Mouse (Mus musculus): ENCODE results near the gene Nfia.

Gene Nfia

GRCm38 (mm10) chr4:97914761-97915160, 142.2 kb downstream of the Nfia start:
- peak; percentile 81 for DNase-seq

GRCm38 (mm10) chr4:97917568-97917967, 145.0 kb downstream of the Nfia start:
- peak; percentile 85 for DNase-seq

GRCm38 (mm10) chr4:97918675-97919074, 146.1 kb downstream of the Nfia start:
- DNase-seq: peak; percentile 84

- no peak for DNase-seq
Measured at GRCm38 (mm10) chr4:97919773-97920172, 147.2 kb downstream of the Nfia start.

GRCm38 (mm10) chr4:97920287-97921079, 147.9 kb downstream of the Nfia start:
- DNase-seq: peak; percentile 97

DNA sequence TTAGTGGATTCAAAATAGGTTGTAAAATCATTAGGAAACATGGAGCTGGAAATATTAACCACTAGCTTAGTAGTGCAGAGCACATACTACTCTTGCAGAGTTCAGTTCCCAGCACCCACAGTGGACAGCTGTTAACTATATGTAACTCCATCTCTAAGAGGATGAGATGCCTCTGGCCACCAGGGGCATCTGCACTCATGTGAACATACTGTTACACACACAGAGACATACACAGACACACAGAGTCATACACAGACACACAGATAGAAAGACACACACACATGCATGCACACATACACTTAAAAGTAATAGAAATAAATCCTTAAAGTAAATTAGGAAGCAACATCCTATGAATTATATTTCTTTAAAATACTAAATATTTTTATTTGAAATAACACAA, 149.1 kb downstream of the Nfia start:
- DNase-seq: peak; percentile 64

DNA sequence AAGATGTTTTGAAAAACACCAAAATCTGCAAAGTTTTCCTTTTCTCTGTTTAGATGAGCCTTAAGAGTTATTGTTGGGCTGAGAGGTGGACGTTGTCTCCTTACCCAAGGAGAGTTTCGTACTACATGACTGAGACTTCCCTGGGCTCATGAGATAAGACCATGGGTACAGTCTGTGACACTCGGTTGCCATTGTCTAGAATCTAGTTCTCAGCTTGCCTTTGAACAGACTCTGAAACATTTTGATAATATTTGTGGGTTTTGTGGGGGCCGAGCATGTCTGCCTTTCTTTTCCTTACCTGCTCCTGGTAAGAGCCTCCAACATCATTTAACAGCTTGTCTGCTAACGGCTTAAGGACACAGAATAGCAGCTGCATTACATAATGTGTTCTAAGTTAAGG, 150.7 kb downstream of the Nfia start:
- peak; percentile 77 for DNase-seq

- DNase-seq: peak; percentile 99
Measured at GRCm38 (mm10) chr4:97923876-97924316, 151.4 kb downstream of the Nfia start.

DNA sequence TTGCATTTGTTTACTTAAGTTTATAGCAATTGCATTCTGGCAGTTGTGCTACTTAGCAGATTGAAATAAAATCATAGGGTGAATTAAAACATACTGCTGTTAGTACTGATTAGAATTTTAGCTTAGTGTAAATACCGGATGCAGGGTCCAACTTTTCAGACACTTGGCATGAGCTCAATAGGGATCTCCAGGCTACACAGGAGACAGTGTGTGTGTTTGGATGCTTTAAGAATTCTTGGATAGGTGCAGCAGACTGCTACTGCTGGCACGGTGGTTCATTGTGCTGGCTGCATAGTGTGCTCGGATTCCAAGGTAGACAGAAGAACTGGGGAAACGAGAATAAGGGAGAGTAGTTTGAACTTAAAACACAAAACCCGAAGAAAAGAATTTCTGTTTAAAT, 151.9 kb downstream of the Nfia start:
- peak; percentile 89 for DNase-seq

DNA sequence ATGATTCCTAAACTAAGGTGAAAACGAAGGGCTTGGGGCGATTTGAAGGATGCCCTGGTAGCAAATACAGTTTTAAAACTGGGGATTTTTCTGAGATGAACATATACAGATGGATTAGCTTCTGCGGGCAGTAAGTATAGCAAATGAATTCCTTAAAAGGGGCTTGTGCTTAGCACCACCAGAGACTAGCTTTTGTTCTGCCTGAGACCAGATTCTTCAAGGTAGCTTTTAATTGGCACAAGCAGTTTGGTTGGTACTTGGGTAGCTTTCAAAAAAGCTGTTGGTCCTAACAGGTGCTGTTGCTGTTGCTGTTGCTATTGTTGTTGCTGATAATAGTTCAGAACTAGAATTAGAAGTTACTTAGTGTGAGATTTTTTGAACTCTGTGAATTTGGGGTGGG, 152.3 kb downstream of the Nfia start:
- peak; percentile 37 for DNase-seq

DNA sequence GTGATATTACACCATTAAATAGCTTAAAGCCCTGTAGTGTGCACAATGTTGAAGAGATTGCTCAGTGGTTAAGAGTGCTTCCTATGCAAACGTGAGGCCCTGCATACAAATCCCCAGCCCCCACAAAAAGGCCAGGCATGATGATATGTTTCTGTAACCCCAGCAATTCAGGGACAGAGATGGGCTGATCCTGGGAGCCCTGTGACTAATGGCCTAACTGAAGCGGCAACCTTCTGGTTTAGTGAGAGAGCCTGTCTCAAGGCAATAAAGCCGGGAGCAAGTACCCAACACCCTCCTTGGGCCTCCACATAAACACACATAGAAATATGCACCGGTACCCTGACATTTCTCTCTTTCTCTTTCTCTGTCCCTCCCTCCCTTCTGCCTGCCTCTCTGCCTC, 153.1 kb downstream of the Nfia start:
- peak; percentile 87 for DNase-seq

GRCm38 (mm10) chr4:97926607-97927308, 154.2 kb downstream of the Nfia start:
- no peak for DNase-seq

DNA sequence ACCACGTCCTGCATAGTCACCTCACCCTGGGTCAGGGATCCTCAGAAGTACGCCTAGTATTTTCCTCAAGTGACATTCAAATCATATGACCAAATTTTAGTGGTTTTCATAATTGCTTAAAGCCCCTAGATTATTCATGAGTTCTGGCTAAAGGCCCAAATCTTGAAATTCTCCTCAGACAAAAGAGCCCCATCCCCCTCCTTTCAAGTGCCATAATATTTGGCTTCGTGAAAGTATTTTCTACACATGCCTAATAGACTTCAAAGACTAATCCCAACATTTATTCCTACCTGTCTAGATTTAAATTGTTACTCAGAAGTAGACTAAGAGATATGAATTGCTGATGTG, 154.7 kb downstream of the Nfia start:
- DNase-seq: no peak

- DNase-seq: no peak
Measured at GRCm38 (mm10) chr4:97936371-97936770, 163.8 kb downstream of the Nfia start.

- peak; percentile 92 for DNase-seq
Measured at GRCm38 (mm10) chr4:97936912-97937311, 164.4 kb downstream of the Nfia start.

DNA sequence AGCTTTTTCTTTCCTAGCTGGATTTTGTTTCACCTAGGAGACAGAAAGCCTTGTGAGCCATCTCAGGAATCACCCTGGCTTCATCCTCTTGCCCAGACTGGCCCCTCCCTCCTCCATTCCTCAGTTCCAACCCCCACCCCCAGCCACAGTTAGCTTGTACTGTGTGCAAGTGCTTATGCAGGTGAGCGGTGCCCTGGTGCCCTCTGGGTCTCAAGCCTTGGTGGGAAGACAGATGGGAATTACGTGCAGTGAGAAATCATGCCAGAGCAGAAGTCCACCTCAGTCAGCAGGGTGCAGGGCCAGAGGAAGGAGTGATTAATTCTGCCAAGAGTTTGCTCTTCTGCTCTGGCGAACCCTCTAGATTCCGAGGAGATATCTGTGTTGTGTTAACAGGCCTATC, 167.0 kb downstream of the Nfia start:
- peak; percentile 87 for DNase-seq

GRCm38 (mm10) chr4:97939920-97940520, 167.5 kb downstream of the Nfia start:
- DNase-seq: peak; percentile 75

DNA sequence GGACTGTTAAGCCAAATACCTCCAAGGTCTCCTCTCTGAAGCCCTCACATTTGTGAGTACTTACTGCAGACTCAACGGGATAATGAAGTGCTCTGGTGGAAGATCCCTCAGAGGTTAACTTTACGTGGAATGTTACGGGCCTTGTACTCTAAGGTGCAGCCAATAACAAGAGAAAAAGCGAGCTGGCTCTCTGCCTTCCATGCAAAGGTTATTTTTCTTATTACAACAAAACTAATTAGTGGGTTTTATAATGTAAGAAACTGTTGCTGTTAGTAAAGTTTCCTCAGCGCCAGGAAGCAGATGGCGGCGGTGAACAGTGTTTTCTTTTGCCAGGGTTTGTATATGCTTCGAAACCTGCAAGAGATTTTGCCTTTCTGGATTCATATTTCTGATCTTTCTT, 169.1 kb downstream of the Nfia start:
- peak; percentile 68 for DNase-seq

- peak; percentile 78 for DNase-seq
Measured at GRCm38 (mm10) chr4:97944309-97944708, 171.8 kb downstream of the Nfia start.

DNA sequence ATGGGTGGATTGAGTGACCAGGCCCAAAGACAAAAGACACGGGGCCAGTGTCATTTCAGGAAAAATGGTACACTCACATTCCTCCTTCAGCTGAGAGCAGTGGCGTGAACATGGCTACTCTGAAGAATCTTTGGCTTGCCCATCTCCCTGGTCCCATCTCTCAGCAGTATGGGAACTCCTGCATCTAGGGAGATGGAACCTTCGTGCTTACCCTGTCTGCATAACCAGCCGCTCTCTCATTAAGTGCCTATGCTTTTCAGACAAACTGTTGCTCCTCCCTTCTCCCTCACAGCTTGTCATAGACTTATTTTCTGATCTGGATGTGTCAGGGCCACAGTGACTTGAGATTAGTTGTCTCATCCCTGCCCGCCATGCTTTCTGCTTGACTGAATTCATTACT, 174.9 kb downstream of the Nfia start:
- DNase-seq: no peak

GRCm38 (mm10) chr4:97948250-97948649, 175.7 kb downstream of the Nfia start:
- peak; percentile 81 for DNase-seq

DNA sequence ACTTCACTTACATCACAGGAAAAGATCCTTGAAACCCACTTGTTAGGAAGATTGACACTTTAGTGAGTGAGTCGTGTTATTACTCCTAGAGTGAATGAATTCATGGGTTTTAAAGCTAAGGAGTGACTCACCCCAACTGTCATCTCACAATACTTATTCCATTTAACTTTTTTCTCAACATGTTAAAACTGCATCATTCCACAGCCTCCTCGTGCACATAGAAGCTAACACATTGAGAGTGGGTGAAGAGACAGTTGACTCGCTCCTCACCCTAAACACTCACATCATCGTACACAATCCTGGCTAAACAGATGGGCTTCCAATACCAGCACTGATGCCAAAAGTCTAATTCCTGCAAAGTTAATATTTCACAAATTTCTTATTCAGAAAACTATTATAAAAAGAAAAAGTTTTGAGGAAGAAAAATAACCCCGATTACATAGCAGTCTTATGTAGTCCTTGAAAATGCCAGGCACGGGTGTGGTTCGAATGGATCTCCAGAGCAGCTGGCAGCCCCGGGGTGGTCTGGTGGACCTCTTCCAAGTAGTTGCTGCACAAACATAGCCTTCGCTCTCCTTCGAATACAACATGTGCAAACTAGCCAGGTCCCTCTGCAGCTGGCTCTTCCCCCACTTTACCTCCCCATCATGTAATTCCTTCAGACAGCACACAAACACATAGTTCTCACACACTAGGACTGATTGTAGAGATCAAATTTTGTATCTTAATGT, 178.0 kb downstream of the Nfia start:
- peak; percentile 88 for DNase-seq

DNA sequence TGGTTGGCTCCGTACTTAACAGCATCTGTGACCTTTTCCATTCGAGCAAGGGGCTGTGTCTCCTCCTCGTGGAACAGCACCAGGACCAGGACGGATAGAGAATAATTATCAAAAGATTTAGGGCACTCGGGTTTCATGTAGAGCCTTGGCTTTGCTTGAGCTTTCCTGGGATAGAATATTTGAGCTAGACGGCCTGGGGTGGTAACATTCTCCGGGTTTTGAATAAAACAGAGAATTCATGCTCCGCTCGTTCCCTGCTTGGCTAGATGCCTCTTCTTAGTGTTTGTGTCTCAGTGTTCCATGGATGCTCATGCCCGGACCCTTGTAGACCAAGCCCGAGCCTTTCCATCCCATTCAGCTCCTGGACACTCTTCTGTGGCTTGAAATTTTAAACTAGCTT, 181.4 kb downstream of the Nfia start:
- peak; percentile 84 for DNase-seq
